Mouse (Mus musculus) heart, postnatal 0 days (tissue): Measurements from ENCODE around the gene Myo10.

Source experiments
- CTCF ChIP-seq: IDR thresholded peaks from 2 replicates; pipeline ENCODE4 v1.5.1; 2016; ENCODE audit warnings: antibody characterized with exemption, control low read depth, low read depth
- EP300 ChIP-seq: IDR thresholded peaks from 2 replicates; pipeline ENCODE4 v1.6.1; 2016; ENCODE audit warnings: antibody characterized with exemption, low read depth

GRCm38 (mm10) chr15:25760304-25760703, 138.0 kb downstream of the Myo10 start:
- no peak for TF ChIP-seq CTCF
- TF ChIP-seq EP300 = no peak
